Mouse (Mus musculus) liver, adult 2 months (tissue): Measurements from ENCODE around the gene Parp16. TPM values are rescaled to one million over a fixed set of nuclear protein-coding genes. Genes with fewer than 3 reads are reported as not detected.
A peak's percentile ranks its signal among the peaks of the same experiment; 100 is the strongest.

Experiments
- DNase-seq: peaks from one replicate; pipeline ENCODE4 v3.0.0-alpha.2; 2011; ENCODE audit warnings: low read depth, low spot score; ENCODE audit errors: extremely low read depth
- H3K27ac ChIP-seq: fragments of 200-500 bp; replicated peaks from 2 replicates; pipeline ENCODE4 v1.5.1; 2012; ENCODE audit warnings: low read depth, mild to moderate bottlenecking, control low read depth, inconsistent platforms, low read length; ENCODE audit not compliant: insufficient read depth
- H3K27me3 ChIP-seq: fragments of 200-500 bp; 2 replicates; pipeline ENCODE4 v1.6.1; 2012; ENCODE audit warnings: mild to moderate bottlenecking, moderate library complexity, low read length, inconsistent platforms; ENCODE audit not compliant: control insufficient read depth, insufficient read depth
- H3K36me3 ChIP-seq: fragments of 200-500 bp; 2 replicates; pipeline ENCODE4 v1.6.1; 2012; ENCODE audit warnings: low read length, inconsistent platforms; ENCODE audit not compliant: control insufficient read depth, insufficient read depth
- H3K4me1 ChIP-seq: fragments of 200-500 bp; 2 replicates; pipeline ENCODE4 v1.6.1; 2011; ENCODE audit warnings: low read length; ENCODE audit not compliant: control insufficient read depth, insufficient read depth
- H3K4me3 ChIP-seq: fragments of 200-500 bp; 2 replicates; pipeline ENCODE4 v1.5.1; 2011; ENCODE audit warnings: low read depth, mild to moderate bottlenecking, control low read depth, low read length, moderate library complexity; ENCODE audit not compliant: insufficient read depth
- H3K79me2 ChIP-seq: fragments of 200-500 bp; 2 replicates; pipeline ENCODE4 v1.6.1; 2012; ENCODE audit warnings: inconsistent platforms, mild to moderate bottlenecking, low read length, moderate library complexity; ENCODE audit not compliant: control insufficient read depth, insufficient read depth
- H3K9ac ChIP-seq: fragments of 200-500 bp; 2 replicates; pipeline ENCODE4 v1.6.1; 2012; ENCODE audit warnings: low read depth, mild to moderate bottlenecking, control low read depth, inconsistent platforms, low read length
- CTCF ChIP-seq: fragments of 200-500 bp; IDR thresholded peaks from 2 replicates; pipeline ENCODE4 v1.5.1; 2011; ENCODE audit warnings: low read depth, low read length, control low read depth
- POLR2A ChIP-seq: fragments of 200-500 bp; IDR thresholded peaks from 2 replicates; pipeline ENCODE4 v1.6.1; 2011; ENCODE audit warnings: low read length, control low read depth; ENCODE audit not compliant: insufficient read depth; ENCODE audit errors: extremely low read depth
- whole genome bisulfite sequencing: fragments of 180-500 bp; shearing (Covaris S2); methylation state at CpG from one replicate; pipeline ENCODE4 v1.1.7; 2018; 5-methylcytosine and 5-hydroxymethylcytosine counted together
- polyA plus RNA-seq: library from polyadenylated mRNA; depleted of rRNA; stranded (reverse); fragments of >200 nt; gene quantifications from 2 replicates; pipeline ENCODE4 v1.2.3, GENCODE M21; 2012; rRNA removed
- total RNA-seq: library from RNA; depleted of rRNA; stranded (reverse); fragments of >200 nt; gene quantifications from 2 replicates; pipeline ENCODE4 v1.2.3, GENCODE M21; 2014; rRNA removed

Parp16 gene
- total RNA-seq (11.3 and 12.6 TPM in 2 replicates), polyA plus RNA-seq (11.4 and 13.6 TPM in 2 replicates)

- Histone ChIP-seq H3K27me3 (no peaks in the 10 kb centered on the region), H3K79me2 (no peaks in the 10 kb centered on the region), H3K4me1 (peaks cover 33% of the 10 kb centered on the region), H3K36me3 (no peaks in the 10 kb centered on the region), H3K27ac (peak within 1 kb of the TSS; percentile 49), H3K9ac (peak within 1 kb of the TSS; percentile 11), H3K4me3 (no peak within 1 kb of the TSS)
- 68% methylated on average over 4 of the region's 4 CpGs for WGBS
- no peak for TF ChIP-seq CTCF
- no peak for TF ChIP-seq POLR2A
- DNase-seq, result no peak
Measured at GRCm38 (mm10) chr9:65195053-65195452, at the start of gene Parp16. TSS of gene Parp16 (plus strand) at chr9:65195353.

- 90% methylated on average over 5 of the region's 5 CpGs for WGBS
- Histone ChIP-seq H3K4me3 (no peak overlapping the region), H3K36me3 (no peaks in the 10 kb centered on the region), H3K4me1 (no peaks in the 10 kb centered on the region), H3K9ac (no peak overlapping the region), H3K27ac (no peak overlapping the region), H3K79me2 (no peaks in the 10 kb centered on the region), H3K27me3 (peaks cover 6% of the 10 kb centered on the region)
- TF ChIP-seq CTCF (no peak), POLR2A (no peak)
- no peak for DNase-seq
Measured at GRCm38 (mm10) chr9:65146001-65146400, 49.2 kb upstream of the Parp16 start.

- no peak for DNase-seq
- no peak overlapping the region for H3K27ac ChIP-seq
- no peak overlapping the region for H3K4me3 ChIP-seq
- WGBS, result 85% methylated on average over 7 of the region's 7 CpGs
- no peak overlapping the region for H3K9ac ChIP-seq
- TF ChIP-seq POLR2A (no peak), CTCF (no peak)
- no peaks in the 10 kb centered on the region for H3K27me3 ChIP-seq
- H3K4me1 ChIP-seq, result no peaks in the 10 kb centered on the region
- H3K79me2 ChIP-seq, result no peaks in the 10 kb centered on the region
- no peaks in the 10 kb centered on the region for H3K36me3 ChIP-seq
Measured at GRCm38 (mm10) chr9:65148507-65148906, 46.6 kb upstream of the Parp16 start.

- no peak overlapping the region for H3K9ac ChIP-seq
- no peaks in the 10 kb centered on the region for H3K4me1 ChIP-seq
- no peak for TF ChIP-seq CTCF
- TF ChIP-seq POLR2A, result no peak
- 76% methylated on average over 6 of the region's 6 CpGs for WGBS
- no peak overlapping the region for H3K27ac ChIP-seq
- DNase-seq, result no peak
- H3K36me3 ChIP-seq, result no peaks in the 10 kb centered on the region
- H3K27me3 ChIP-seq, result no peaks in the 10 kb centered on the region
- H3K79me2 ChIP-seq, result no peaks in the 10 kb centered on the region
- no peak overlapping the region for H3K4me3 ChIP-seq
Measured at GRCm38 (mm10) chr9:65152711-65153330, 42.3 kb upstream of the Parp16 start.

DNA sequence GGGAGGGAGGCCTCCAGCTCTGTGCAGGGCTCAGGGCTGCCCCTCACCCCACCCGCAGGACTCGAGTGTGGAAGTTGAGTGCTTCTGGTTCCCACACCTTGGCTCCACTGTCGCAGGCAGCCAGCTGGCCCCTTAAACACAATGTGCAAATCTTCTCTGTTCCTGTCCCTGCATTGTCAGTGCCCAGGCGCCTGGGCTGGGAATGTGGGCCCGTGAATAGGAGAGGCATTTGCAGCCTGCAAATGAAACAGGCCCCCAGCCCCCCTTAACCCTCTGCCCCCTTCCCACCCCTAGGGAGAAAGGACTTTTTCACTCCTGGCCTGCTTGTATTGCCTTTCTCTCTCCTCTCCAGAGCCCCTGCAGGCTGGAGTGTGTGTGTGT lies 41.8 kb upstream of the Parp16 start:
- DNase-seq, result no peak
- Histone ChIP-seq H3K27ac (no peak overlapping the region), H3K27me3 (no peaks in the 10 kb centered on the region), H3K4me3 (no peak overlapping the region), H3K36me3 (no peaks in the 10 kb centered on the region), H3K79me2 (no peaks in the 10 kb centered on the region), H3K9ac (no peak overlapping the region), H3K4me1 (no peaks in the 10 kb centered on the region)
- 52% methylated on average over 5 of the region's 5 CpGs for WGBS
- no peak for TF ChIP-seq CTCF
- no peak for TF ChIP-seq POLR2A

DNA sequence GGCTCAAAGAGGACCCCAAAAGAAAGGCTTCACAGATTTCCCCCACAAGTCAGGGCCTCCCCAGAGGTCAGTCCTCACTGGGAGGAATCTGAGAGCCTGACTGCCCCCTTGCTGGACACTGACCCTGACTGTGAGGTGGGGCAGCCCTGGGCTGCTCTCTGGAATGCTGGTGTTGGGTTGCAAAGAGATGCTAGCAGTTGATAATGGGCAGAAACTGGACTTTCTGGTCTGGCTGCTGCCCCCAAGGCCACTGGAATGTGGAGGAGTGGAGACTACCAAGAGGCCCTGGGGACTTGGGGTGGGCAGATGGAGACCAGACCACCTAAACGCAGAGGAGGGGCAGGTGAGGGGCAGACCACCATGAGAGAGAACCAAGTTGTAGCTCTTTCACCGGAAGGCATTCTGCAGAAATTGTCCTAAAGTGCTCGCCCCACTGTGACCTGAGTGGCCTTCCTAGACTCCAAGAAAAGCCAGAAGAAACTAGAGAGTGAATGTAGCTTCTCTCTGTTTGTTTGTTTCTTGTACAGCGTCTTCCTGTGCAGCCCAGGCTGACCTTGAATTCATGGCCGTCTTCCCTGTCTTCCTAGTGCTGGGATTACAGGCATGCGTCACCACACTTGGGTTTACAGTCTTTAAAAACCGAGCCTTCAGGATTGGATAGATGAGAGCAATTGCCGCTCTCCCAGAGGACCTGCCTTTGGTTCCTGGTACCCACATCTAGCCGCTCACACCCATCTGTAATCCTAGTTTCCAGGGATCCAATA lies 40.3 kb upstream of the Parp16 start:
- Histone ChIP-seq H3K9ac (no peak overlapping the region), H3K4me3 (no peak overlapping the region), H3K27ac (no peak overlapping the region), H3K79me2 (no peaks in the 10 kb centered on the region), H3K27me3 (no peaks in the 10 kb centered on the region), H3K4me1 (no peaks in the 10 kb centered on the region), H3K36me3 (no peaks in the 10 kb centered on the region)
- TF ChIP-seq CTCF (no peak), POLR2A (no peak)
- DNase-seq, result no peak
- 79% methylated on average over 9 of the region's 9 CpGs for WGBS
